Mouse (Mus musculus) MEL (cell line): ENCODE measurements around the gene Adal. TPM values are rescaled to one million over a fixed set of nuclear protein-coding genes. Genes with fewer than 3 reads are reported as not detected.
A peak's percentile ranks its signal among the peaks of the same experiment; 100 is the strongest.

Experiments
- DNase-seq: peaks from one replicate; pipeline ENCODE4 v3.0.0; 2011; ENCODE audit warnings: low read depth, low spot score
- H3K27ac ChIP-seq: 2 replicates; pipeline ENCODE4 v1.5.1; 2012; ENCODE audit warnings: low read depth, mild to moderate bottlenecking, control low read depth, low read length, moderate library complexity; ENCODE audit not compliant: control insufficient read depth
- H3K27me3 ChIP-seq, 2 experiments: fragments of 150-350 bp in 1 of 2; sonication (generic) in 1 of 2; 2 replicates each; pipeline ENCODE4 v1.6.1; 2012; ENCODE audit warnings: low read length in 2 of 2, mild to moderate bottlenecking in 2 of 2, improper control_type of control experiment in 1 of 2, moderate library complexity in 1 of 2; ENCODE audit not compliant: insufficient read depth in 2 of 2, control insufficient read depth in 1 of 2
- H3K36me3 ChIP-seq, 2 experiments: 2 replicates each; pipeline ENCODE4 v1.6.1; 2012 to 2014; ENCODE audit warnings: low read length in 2 of 2, improper control_type of control experiment in 1 of 2, inconsistent platforms in 1 of 2, mild to moderate bottlenecking in 1 of 2; ENCODE audit not compliant: insufficient read depth in 2 of 2, control insufficient read depth in 1 of 2
- H3K4me1 ChIP-seq, 2 experiments: fragments of 150-350 bp in 1 of 2; sonication (generic) in 1 of 2; 2 replicates each; pipeline ENCODE4 v1.6.1; 2012; ENCODE audit warnings: low read length in 2 of 2, improper control_type of control experiment in 1 of 2, mild to moderate bottlenecking in 1 of 2; ENCODE audit not compliant: insufficient read depth in 2 of 2, control insufficient read depth in 1 of 2
- H3K4me3 ChIP-seq, 2 experiments: fragments of 150-350 bp in 1 of 2; sonication (generic) in 1 of 2; 2 replicates each; pipeline ENCODE4 v1.5.1; 2012; ENCODE audit warnings: low read depth in 2 of 2, low read length in 2 of 2, mild to moderate bottlenecking in 2 of 2, moderate library complexity in 2 of 2, control low read depth in 1 of 2, improper control_type of control experiment in 1 of 2; ENCODE audit not compliant: control insufficient read depth in 1 of 2, insufficient read depth in 1 of 2
- H3K79me2 ChIP-seq: 2 replicates; pipeline ENCODE4 v1.6.1; 2012; ENCODE audit warnings: mild to moderate bottlenecking, low read length, moderate library complexity; ENCODE audit not compliant: control insufficient read depth, poor library complexity, insufficient read depth
- H3K9ac ChIP-seq: 2 replicates; pipeline ENCODE4 v1.6.1; 2012; ENCODE audit warnings: low read depth, mild to moderate bottlenecking, control low read depth, low read length, moderate library complexity; ENCODE audit not compliant: control insufficient read depth, poor library complexity, severe bottlenecking
- H3K9me3 ChIP-seq: fragments of 150-350 bp; sonication (generic); replicated peaks from 2 replicates; pipeline ENCODE4 v1.6.1; 2012; ENCODE audit warnings: mild to moderate bottlenecking, low read length, improper control_type of control experiment, moderate library complexity; ENCODE audit not compliant: insufficient read depth
- BHLHE40 ChIP-seq: IDR thresholded peaks from 2 replicates; pipeline ENCODE4 v1.6.1; 2012; ENCODE audit warnings: low read depth, mild to moderate bottlenecking, inconsistent platforms, low read length, improper control_type of control experiment, borderline replicate concordance
- CHD1 ChIP-seq: IDR thresholded peaks from 2 replicates; pipeline ENCODE4 v1.6.1; 2012; ENCODE audit warnings: low read depth, mild to moderate bottlenecking, inconsistent platforms, low read length, improper control_type of control experiment
- E2F4 ChIP-seq: IDR thresholded peaks from 2 replicates; pipeline ENCODE4 v1.6.1; 2011; ENCODE audit warnings: low read depth, low read length, improper control_type of control experiment, borderline replicate concordance
- ELF1 ChIP-seq: IDR thresholded peaks from 2 replicates; pipeline ENCODE4 v1.6.1; 2014; ENCODE audit warnings: low read depth, mild to moderate bottlenecking, inconsistent platforms, low read length, improper control_type of control experiment, moderate library complexity
- EP300 ChIP-seq, 2 experiments: IDR thresholded peaks; 2 replicates each; pipeline ENCODE4 v1.6.1; 2011; ENCODE audit warnings: improper control_type of control experiment in 2 of 2, low read length in 2 of 2, low read depth in 1 of 2, mild to moderate bottlenecking in 1 of 2
- ETS1 ChIP-seq: IDR thresholded peaks from 2 replicates; pipeline ENCODE4 v1.6.1; 2012; ENCODE audit warnings: low read depth, mild to moderate bottlenecking, inconsistent platforms, low read length, improper control_type of control experiment, moderate library complexity
- GABPA ChIP-seq: IDR thresholded peaks from 2 replicates; pipeline ENCODE4 v1.6.1; 2012; ENCODE audit warnings: low read depth, mild to moderate bottlenecking, inconsistent platforms, low read length, improper control_type of control experiment, moderate library complexity
- GATA1 ChIP-seq: IDR thresholded peaks from 2 replicates; pipeline ENCODE4 v1.6.1; 2011; ENCODE audit warnings: low read depth, low read length, improper control_type of control experiment
- JUND ChIP-seq: IDR thresholded peaks from 2 replicates; pipeline ENCODE4 v1.6.1; 2011; ENCODE audit warnings: low read depth, mild to moderate bottlenecking, improper control_type of control experiment, low read length
- KAT2A ChIP-seq: conservative IDR thresholded peaks from 2 replicates; pipeline ENCODE4 v1.6.1; 2012; ENCODE audit warnings: low read depth, low read length, improper control_type of control experiment, inconsistent platforms
- MAFK ChIP-seq: IDR thresholded peaks from 2 replicates; pipeline ENCODE4 v1.6.1; 2011; ENCODE audit warnings: low read depth, mild to moderate bottlenecking, low read length, improper control_type of control experiment, borderline replicate concordance
- MAX ChIP-seq: IDR thresholded peaks from 2 replicates; pipeline ENCODE4 v1.6.1; 2011; ENCODE audit warnings: low read length, improper control_type of control experiment
- MAZ ChIP-seq: IDR thresholded peaks from 2 replicates; pipeline ENCODE4 v1.6.1; 2012; ENCODE audit warnings: low read depth, mild to moderate bottlenecking, inconsistent platforms, low read length, improper control_type of control experiment
- MEF2A ChIP-seq: IDR thresholded peaks from 2 replicates; pipeline ENCODE4 v1.6.1; 2014; ENCODE audit warnings: low read depth, mild to moderate bottlenecking, inconsistent platforms, low read length, improper control_type of control experiment; ENCODE audit not compliant: poor library complexity, insufficient replicate concordance, severe bottlenecking; ENCODE audit errors: extremely low read depth
- MXI1 ChIP-seq: IDR thresholded peaks from 2 replicates; pipeline ENCODE4 v1.6.1; 2011; ENCODE audit warnings: mild to moderate bottlenecking, low read depth, low read length, improper control_type of control experiment
- MYB ChIP-seq: IDR thresholded peaks from 2 replicates; pipeline ENCODE4 v1.6.1; 2011; ENCODE audit warnings: mild to moderate bottlenecking, low read depth, low read length, improper control_type of control experiment
- MYC ChIP-seq: IDR thresholded peaks from 2 replicates; pipeline ENCODE4 v1.6.1; 2011; ENCODE audit warnings: low read depth, mild to moderate bottlenecking, low read length, improper control_type of control experiment, moderate library complexity
- NELFE ChIP-seq: IDR thresholded peaks from 2 replicates; pipeline ENCODE4 v1.6.1; 2011; ENCODE audit warnings: low read depth, low read length, improper control_type of control experiment
- NRF1 ChIP-seq: IDR thresholded peaks from 2 replicates; pipeline ENCODE4 v1.6.1; 2014; ENCODE audit warnings: low read depth, mild to moderate bottlenecking, inconsistent platforms, low read length, improper control_type of control experiment, moderate library complexity; ENCODE audit not compliant: poor library complexity, insufficient read depth, severe bottlenecking
- POLR2A ChIP-seq, 2 experiments: IDR thresholded peaks; 2 replicates each; pipeline ENCODE4 v1.6.1; 2011 to 2012; ENCODE audit warnings: low read length in 2 of 2, mild to moderate bottlenecking in 2 of 2, control low read depth in 1 of 2, improper control_type of control experiment in 1 of 2, low read depth in 1 of 2, moderate library complexity in 1 of 2; ENCODE audit not compliant: control insufficient read depth in 1 of 2, insufficient read depth in 1 of 2, poor library complexity in 1 of 2
- POLR2AphosphoS2 ChIP-seq: IDR thresholded peaks from 2 replicates; pipeline ENCODE4 v1.6.1; 2011; ENCODE audit warnings: low read length, improper control_type of control experiment
- POLR2AphosphoS5 ChIP-seq: IDR thresholded peaks from 2 replicates; pipeline ENCODE4 v1.6.1; 2012; ENCODE audit warnings: low read depth, borderline replicate concordance, mild to moderate bottlenecking, inconsistent platforms, low read length, moderate library complexity, mixed read lengths
- RAD21 ChIP-seq: IDR thresholded peaks from 2 replicates; pipeline ENCODE4 v1.6.1; 2011; ENCODE audit warnings: mild to moderate bottlenecking, low read depth, low read length, improper control_type of control experiment
- SIN3A ChIP-seq: IDR thresholded peaks from 2 replicates; pipeline ENCODE4 v1.6.1; 2012; ENCODE audit warnings: low read length, improper control_type of control experiment, inconsistent platforms
- SMC3 ChIP-seq: IDR thresholded peaks from 2 replicates; pipeline ENCODE4 v1.6.1; 2011; ENCODE audit warnings: low read depth, low read length, improper control_type of control experiment
- TAL1 ChIP-seq: IDR thresholded peaks from 2 replicates; pipeline ENCODE4 v1.6.1; 2012; ENCODE audit warnings: mild to moderate bottlenecking, inconsistent platforms, low read length, moderate library complexity, mixed read lengths
- TBP ChIP-seq: IDR thresholded peaks from 2 replicates; pipeline ENCODE4 v1.8.0; 2011; ENCODE audit warnings: low read depth, low read length, improper control_type of control experiment
- TCF12 ChIP-seq: IDR thresholded peaks from 2 replicates; pipeline ENCODE4 v1.6.1; 2014; ENCODE audit warnings: low read depth, mild to moderate bottlenecking, inconsistent platforms, low read length, improper control_type of control experiment, moderate library complexity
- UBTF ChIP-seq: IDR thresholded peaks from 2 replicates; pipeline ENCODE4 v1.6.1; 2012; ENCODE audit warnings: low read depth, mild to moderate bottlenecking, inconsistent platforms, low read length, improper control_type of control experiment, moderate library complexity, borderline replicate concordance; ENCODE audit not compliant: insufficient read depth
- USF2 ChIP-seq, 2 experiments: IDR thresholded peaks; 2 replicates each; pipeline ENCODE4 v1.6.1; 2011 to 2012; ENCODE audit warnings: improper control_type of control experiment in 2 of 2, low read length in 2 of 2, borderline replicate concordance in 1 of 2, inconsistent platforms in 1 of 2, low read depth in 1 of 2, mild to moderate bottlenecking in 1 of 2; ENCODE audit not compliant: insufficient read depth in 1 of 2
- ZC3H11A ChIP-seq: IDR thresholded peaks from 2 replicates; pipeline ENCODE4 v1.6.1; 2012; ENCODE audit warnings: low read depth, mild to moderate bottlenecking, inconsistent platforms, low read length, improper control_type of control experiment
- ZKSCAN1 ChIP-seq: IDR thresholded peaks from 2 replicates; pipeline ENCODE4 v1.6.1; 2012; ENCODE audit warnings: low read depth, mild to moderate bottlenecking, inconsistent platforms, low read length, improper control_type of control experiment, moderate library complexity
- ZMIZ1 ChIP-seq: IDR thresholded peaks from 2 replicates; pipeline ENCODE4 v1.6.1; 2012; ENCODE audit warnings: low read depth, mild to moderate bottlenecking, inconsistent platforms, low read length, improper control_type of control experiment, moderate library complexity
- ZNF384 ChIP-seq: IDR thresholded peaks from 2 replicates; pipeline ENCODE4 v1.6.1; 2012; ENCODE audit warnings: low read depth, mild to moderate bottlenecking, inconsistent platforms, low read length, improper control_type of control experiment
- polyA plus RNA-seq, 2 experiments: library from polyadenylated mRNA; stranded (reverse) in 1 of 2; unstranded in 1 of 2; fragments of >175 nt in 1 of 2; fragments of >200 nt in 1 of 2; gene quantifications; 2 replicates each; pipeline versions ENCODE4 v1.2.1 to v1.2.4; 2012; ENCODE audit warnings: low replicate concordance in 2 of 2, low read depth in 1 of 2; ENCODE audit not compliant: insufficient read length in 2 of 2, insufficient read depth in 1 of 2, missing spikeins in 1 of 2
- total RNA-seq: library from RNA; depleted of rRNA; stranded (reverse); fragments of 300-350 nt; gene quantifications from 2 replicates; pipeline ENCODE4 v1.2.3, GENCODE M21; 2012; rRNA removed

Gene Adal
- total RNA-seq (9.3 and 10.8 TPM in 2 replicates), polyA plus RNA-seq (100 to 1,000 TPM in 1 of 2 experiments, 10 to 100 TPM in 1; 12.1 to 101 TPM)

GRCm38 (mm10) chr2:121140018-121140882 is at the start of gene Adal, which contains the start of gene Lcmt2:
Gene Adal (plus strand): TSS chr2:121140428.
Gene Lcmt2 (minus strand): TSS chr2:121140653.
- H3K79me2 ChIP-seq = peaks cover 31% of the 10 kb centered on the region
- H3K27ac ChIP-seq = peak within 1 kb of the TSS; percentile 85
- no peaks in the 10 kb centered on the region for H3K27me3 ChIP-seq
- H3K4me1 ChIP-seq = peaks cover 5 to 14% of the 10 kb centered on the region in 2 experiments; a peak in 3 of 4 replicates
- no peaks in the 10 kb centered on the region for H3K9me3 ChIP-seq
- H3K9ac ChIP-seq = peak within 1 kb of the TSS; percentile 83
- H3K4me3 ChIP-seq = peak within 1 kb of the TSS; percentile 84 to 92
- DNase-seq = peak; percentile 95
- H3K36me3 ChIP-seq = peaks cover 0 to 26% of the 10 kb centered on the region in 2 experiments; a peak in 2 of 4 replicates
- TF ChIP-seq E2F4 (no peak), UBTF (no peak), KAT2A (no peak; the same call in 1 of the 2 replicates), POLR2A (IDR thresholded peaks at IDR 0.05; ENCODE audit: control insufficient read depth in 1 of 2, insufficient read depth in 1 of 2, low read depth in 1 of 2, low read length in 2 of 2, poor library complexity in 1 of 2) (peak; percentile 96 to 98), POLR2AphosphoS2 (peak; percentile 95), NELFE (peak; percentile 95), SMC3 (no peak), ZKSCAN1 (no peak), JUND (no peak), TBP (no peak), ZC3H11A (no peak), MAFK (no peak), SIN3A (peak; percentile 72), USF2 (IDR thresholded peaks at IDR 0.05; ENCODE audit: borderline replicate concordance in 1 of 2, insufficient read depth in 1 of 2, low read depth in 1 of 2, low read length in 2 of 2) (no peak), MYB (no peak), CHD1 (no peak; the same call in 1 of the 2 replicates), GABPA (no peak), BHLHE40 (0 out of 2 replicates have a peak, but pooled peaks have one; percentile 22), ZMIZ1 (peak; percentile 28; the same call in 1 of the 2 replicates), ETS1 (no peak; the same call in 1 of the 2 replicates), ZNF384 (no peak), MEF2A (no peak), MAX (peak; percentile 77), MXI1 (peak; percentile 46; the same call in 1 of the 2 replicates), RAD21 (no peak), MYC (peak; percentile 85; the same call in 1 of the 2 replicates), TCF12 (peak; percentile 62; the same call in 1 of the 2 replicates), POLR2AphosphoS5 (no peak), ELF1 (0 out of 2 replicates have a peak, but pooled peaks have one; percentile 10), EP300 (IDR thresholded peaks at IDR 0.05; ENCODE audit: low read depth in 1 of 2, low read length in 2 of 2) (no peak), MAZ (no peak), NRF1 (peak; percentile 68), GATA1 (no peak), TAL1 (no peak)
